Mouse (Mus musculus) stomach, embryonic 14.5 days (tissue): ENCODE measurements around the gene Hspd1. TPM values are rescaled to one million over a fixed set of nuclear protein-coding genes. Genes with fewer than 3 reads are reported as not detected.

ENCODE experiments used
- ATAC-seq: fragments of 200-750 bp; cut with Nextera tagmentation; 2 replicates; pipeline ENCODE4 v1.8.0; 2017; ENCODE audit warnings: low read depth, moderate TSS enrichment; ENCODE audit not compliant: insufficient number of reproducible peaks, insufficient read depth, low FRiP score
- H3K27ac ChIP-seq: fragments of 300-500 bp; sonication (generic); 2 replicates; pipeline ENCODE4 v1.5.1; 2014; ENCODE audit warnings: mild to moderate bottlenecking, low read length, moderate library complexity, mixed read lengths
- H3K27me3 ChIP-seq: fragments of 300-500 bp; sonication (generic); 2 replicates; pipeline ENCODE4 v1.6.1; 2014; ENCODE audit warnings: low read length, control low read depth, mixed read lengths; ENCODE audit not compliant: control insufficient read depth, insufficient read depth
- H3K36me3 ChIP-seq: fragments of 300-500 bp; sonication (generic); 2 replicates; pipeline ENCODE4 v1.6.1; 2014; ENCODE audit warnings: mild to moderate bottlenecking, control low read depth, low read length, moderate library complexity, mixed read lengths; ENCODE audit not compliant: control insufficient read depth, insufficient read depth
- H3K4me1 ChIP-seq: fragments of 300-500 bp; sonication (generic); 2 replicates; pipeline ENCODE4 v1.6.1; 2014; ENCODE audit warnings: low read length, control low read depth, mixed read lengths; ENCODE audit not compliant: control insufficient read depth, insufficient read depth
- H3K4me2 ChIP-seq: fragments of 300-500 bp; sonication (generic); replicated peaks from 2 replicates; pipeline ENCODE4 v1.6.1; 2014; ENCODE audit warnings: low read depth, low read length, control low read depth
- H3K4me3 ChIP-seq: fragments of 300-500 bp; sonication (generic); 2 replicates; pipeline ENCODE4 v1.5.1; 2014; ENCODE audit warnings: low read depth, low read length, control low read depth
- H3K9ac ChIP-seq: fragments of 300-500 bp; sonication (generic); replicated peaks from 2 replicates; pipeline ENCODE4 v1.6.1; 2014; ENCODE audit warnings: low read depth, mild to moderate bottlenecking, control low read depth, low read length, moderate library complexity, mixed read lengths
- H3K9me3 ChIP-seq: fragments of 300-500 bp; sonication (generic); 2 replicates; pipeline ENCODE4 v1.6.1; 2016; ENCODE audit warnings: low read depth, low read length, control low read depth; ENCODE audit not compliant: control insufficient read depth
- WGBS: fragments of 180-500 bp; shearing (Covaris S2); extraction: QIAGEN DNeasy Blood & Tissue Kit; methylation state at CpG from one replicate; pipeline ENCODE4 v1.1.7; 2014; 5-methylcytosine and 5-hydroxymethylcytosine counted together
- polyA plus RNA-seq: library from polyadenylated mRNA; unstranded; fragments of >200 nt; fragmentation: Nextera tagmentation; extraction: Ambion mirVana; gene quantifications from 2 replicates; pipeline ENCODE4 v1.2.1, GENCODE M21; 2014

Gene Hspd1
- polyA plus RNA-seq: 298 and 302 TPM in 2 replicates

DNA sequence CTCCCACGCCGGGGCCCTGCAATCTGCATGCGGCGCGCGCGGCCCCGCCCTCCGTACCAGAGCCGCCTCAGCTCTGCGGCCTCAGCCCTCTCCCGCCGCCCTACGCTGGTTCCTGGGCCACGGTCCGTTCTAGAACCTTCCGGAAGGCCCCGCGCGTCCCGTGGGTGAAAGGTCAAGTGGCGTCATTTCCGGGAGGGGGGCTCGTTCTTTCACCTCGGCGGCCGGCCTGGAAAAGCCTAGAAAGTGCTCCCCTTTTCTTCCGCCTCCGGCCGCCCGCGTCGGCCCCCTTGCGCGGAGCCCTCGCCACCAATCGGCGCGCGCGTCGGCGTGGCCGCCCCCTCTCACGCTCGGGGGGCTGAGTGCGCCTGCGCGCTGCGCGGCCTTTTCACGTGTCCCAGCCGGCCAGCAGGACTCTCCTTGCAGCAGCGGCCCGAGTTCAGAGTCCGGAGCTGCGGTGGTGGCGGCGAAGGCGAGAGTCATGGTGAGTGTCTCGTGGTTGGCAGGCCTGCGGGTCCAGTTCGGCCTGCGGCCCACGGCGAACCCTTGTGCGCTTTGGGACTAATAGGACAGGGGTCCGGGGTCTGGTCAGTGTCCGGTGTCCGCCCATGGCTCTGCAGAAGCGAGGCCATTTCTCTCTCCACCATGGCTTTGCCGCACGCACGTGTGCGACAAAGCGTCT, at the start of gene Hspd1, which contains the start of gene Hspe1:
Gene Hspd1, minus strand, starts transcription at position 312 of the 679 bp plus-strand sequence.
Gene Hspe1, plus strand, starts transcription at position 201 of the 679 bp plus-strand sequence.
- no peaks in the 10 kb centered on the region for H3K27me3 ChIP-seq
- H3K9ac ChIP-seq: peak within 1 kb of the TSS; percentile 96
- H3K4me2 ChIP-seq: peak within 1 kb of the TSS; percentile 94
- peak within 1 kb of the TSS; percentile 99 for H3K4me3 ChIP-seq
- H3K9me3 ChIP-seq: no peaks in the 10 kb centered on the region
- H3K27ac ChIP-seq: peak within 1 kb of the TSS; percentile 95
- ATAC-seq: peak; percentile 94
- H3K4me1 ChIP-seq: peaks cover 13% of the 10 kb centered on the region
- H3K36me3 ChIP-seq: peaks cover 28% of the 10 kb centered on the region
- under 1% methylated on average over 68 of the region's 76 CpGs for WGBS

DNA sequence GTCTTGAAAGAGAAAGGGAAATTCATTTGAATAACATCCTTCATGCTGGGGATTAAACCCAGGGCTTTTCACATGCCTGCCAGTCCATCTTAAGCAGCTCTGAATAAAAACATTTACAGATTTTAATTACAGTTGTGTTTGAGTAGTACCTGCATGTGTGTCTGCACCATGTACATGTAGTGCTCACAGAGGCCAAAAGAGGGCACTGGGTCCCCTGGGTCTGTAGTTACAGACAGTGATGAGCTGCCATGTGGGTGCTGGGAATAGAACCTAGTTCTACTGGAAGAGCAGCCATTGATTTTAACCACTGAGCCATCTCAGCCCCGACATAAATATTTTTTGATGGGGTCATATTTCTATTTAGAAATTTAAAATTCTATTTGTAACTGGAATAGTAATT, 47.8 kb upstream of the Hspd1 start:
- H3K4me2 ChIP-seq: no peak overlapping the region
- H3K9me3 ChIP-seq: no peaks in the 10 kb centered on the region
- H3K27ac ChIP-seq: no peak overlapping the region
- H3K4me3 ChIP-seq: no peak overlapping the region
- WGBS: 95% methylated on average over 1 of the region's 1 CpGs
- H3K27me3 ChIP-seq: no peaks in the 10 kb centered on the region
- H3K9ac ChIP-seq: no peak overlapping the region
- ATAC-seq: no peak
- peaks cover 6% of the 10 kb centered on the region; the same call in 1 of the 2 replicates for H3K4me1 ChIP-seq
- H3K36me3 ChIP-seq: peaks cover 12% of the 10 kb centered on the region; the same call in 1 of the 2 replicates

DNA sequence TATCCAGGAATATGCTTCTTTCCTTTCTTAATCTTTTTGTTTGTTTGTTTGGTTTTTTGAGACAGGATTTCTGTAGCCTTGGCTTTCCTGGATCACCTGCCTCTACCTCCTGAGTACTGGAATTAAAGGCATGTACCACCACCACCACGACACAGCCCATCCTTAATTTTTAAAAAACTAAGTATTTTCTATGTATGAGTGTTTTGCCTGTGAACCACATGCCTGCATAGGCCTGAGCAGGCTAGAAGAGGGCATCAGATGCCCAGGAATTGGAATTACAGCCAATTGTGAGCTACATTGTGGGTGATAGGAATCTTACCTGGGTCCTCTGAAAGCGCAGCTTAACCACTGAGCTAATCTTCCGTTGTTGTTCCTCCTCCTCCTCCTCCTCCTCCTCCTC, 46.3 kb upstream of the Hspd1 start:
- Histone ChIP-seq H3K9me3 (no peaks in the 10 kb centered on the region), H3K4me1 (peaks cover 9% of the 10 kb centered on the region; the same call in 1 of the 2 replicates), H3K36me3 (0 out of 2 replicates have a peak, but pooled peaks cover 4% of the 10 kb centered on the region), H3K9ac (no peak overlapping the region), H3K27ac (no peak overlapping the region), H3K4me3 (no peak overlapping the region), H3K27me3 (no peaks in the 10 kb centered on the region), H3K4me2 (no peak overlapping the region)
- ATAC-seq: no peak
- 97% methylated on average over 3 of the region's 3 CpGs for WGBS

DNA sequence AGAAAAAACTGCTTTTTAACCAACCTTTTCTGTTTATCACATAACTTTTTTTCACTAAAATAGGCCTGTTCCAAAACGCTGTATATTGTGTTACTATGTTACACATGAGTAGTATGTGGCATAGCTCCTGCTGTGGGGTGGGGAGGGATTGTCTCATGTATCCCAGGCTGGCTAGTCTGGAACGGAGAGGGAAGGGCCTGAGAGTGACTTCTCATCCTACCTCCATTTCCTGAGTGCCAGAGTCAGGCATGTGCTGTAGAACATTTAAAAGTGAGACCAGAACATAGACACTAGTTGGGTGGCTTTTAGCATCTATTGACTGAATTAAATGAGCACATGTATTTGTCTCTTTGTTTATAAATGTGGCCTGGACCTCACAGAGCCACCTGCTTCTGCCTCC, 45.1 kb upstream of the Hspd1 start:
- Histone ChIP-seq H3K4me3 (no peak overlapping the region), H3K36me3 (no peaks in the 10 kb centered on the region), H3K27ac (no peak overlapping the region), H3K4me2 (no peak overlapping the region), H3K9me3 (no peaks in the 10 kb centered on the region), H3K9ac (peak overlapping the region; percentile 21; the same call in 1 of the 2 replicates), H3K4me1 (peaks cover 9% of the 10 kb centered on the region; the same call in 1 of the 2 replicates), H3K27me3 (no peaks in the 10 kb centered on the region)
- ATAC-seq: no peak
- 70% methylated on average over 2 of the region's 2 CpGs for WGBS

DNA sequence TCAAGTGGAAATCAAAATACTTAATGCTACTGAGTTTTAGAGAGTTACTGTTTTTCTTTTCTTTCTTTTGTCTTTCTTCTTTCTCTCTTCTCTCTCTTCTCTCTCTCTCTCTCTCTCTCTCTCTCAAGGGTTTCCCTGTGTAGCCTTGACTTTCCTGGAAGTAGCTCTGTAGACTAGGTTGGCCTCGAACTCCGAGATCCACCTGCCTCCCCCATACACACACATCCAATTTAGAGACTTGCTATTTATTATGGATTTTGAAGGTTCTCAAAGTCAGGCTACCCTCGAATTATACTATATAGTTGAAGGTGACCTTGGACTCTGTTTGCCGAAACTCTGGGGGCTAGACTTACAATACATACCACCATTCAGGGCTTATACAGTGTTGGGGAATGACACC, 44.3 kb upstream of the Hspd1 start:
- H3K4me3 ChIP-seq: peak overlapping the region; percentile 96
- peak overlapping the region; percentile 52 for H3K4me2 ChIP-seq
- H3K9me3 ChIP-seq: no peaks in the 10 kb centered on the region
- ATAC-seq: no peak
- peaks cover 9% of the 10 kb centered on the region; the same call in 1 of the 2 replicates for H3K4me1 ChIP-seq
- 61% methylated on average over 4 of the region's 4 CpGs for WGBS
- peak overlapping the region; percentile 98; the same call in 1 of the 2 replicates for H3K9ac ChIP-seq
- H3K27ac ChIP-seq: peak overlapping the region; percentile 99; the same call in 1 of the 2 replicates
- no peaks in the 10 kb centered on the region for H3K27me3 ChIP-seq
- no peaks in the 10 kb centered on the region for H3K36me3 ChIP-seq

DNA sequence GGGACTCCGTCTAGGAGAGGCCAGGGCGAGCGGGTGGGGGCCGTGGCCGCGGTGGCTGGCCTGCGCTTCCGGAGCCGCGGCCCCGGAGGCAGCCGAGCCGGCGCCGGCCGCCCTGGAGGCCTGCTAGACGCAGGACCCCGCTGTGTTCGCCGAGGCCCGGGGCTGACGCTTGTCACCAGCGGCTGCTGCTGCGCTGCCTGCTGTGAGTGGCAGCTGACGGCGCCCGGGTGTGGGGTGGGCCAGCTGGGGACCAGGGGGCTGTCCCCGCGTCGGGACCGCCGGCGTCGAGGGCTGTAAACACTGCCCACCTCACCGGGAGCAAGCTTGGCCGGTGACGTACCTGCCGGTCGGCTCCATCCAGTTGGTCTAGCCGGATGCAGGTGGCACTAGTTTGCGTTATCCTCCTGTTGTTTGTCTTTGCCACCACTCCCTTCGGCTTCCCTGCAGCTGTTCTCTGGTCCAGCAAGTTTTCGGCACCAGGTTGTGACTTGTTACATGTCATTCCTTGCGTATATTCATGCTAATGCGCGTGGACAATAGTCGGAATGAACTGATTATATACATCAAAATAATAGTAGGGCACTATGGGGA, 43.5 kb upstream of the Hspd1 start:
- Histone ChIP-seq H3K4me3 (peak overlapping the region; percentile 96), H3K9ac (peak overlapping the region; percentile 98), H3K4me1 (peaks cover 9% of the 10 kb centered on the region; the same call in 1 of the 2 replicates), H3K36me3 (no peaks in the 10 kb centered on the region), H3K27ac (peak overlapping the region; percentile 99), H3K4me2 (peak overlapping the region; percentile 52), H3K27me3 (no peaks in the 10 kb centered on the region), H3K9me3 (no peaks in the 10 kb centered on the region)
- peak; percentile 84 for ATAC-seq
- under 1% methylated on average over 47 of the region's 47 CpGs for WGBS

DNA sequence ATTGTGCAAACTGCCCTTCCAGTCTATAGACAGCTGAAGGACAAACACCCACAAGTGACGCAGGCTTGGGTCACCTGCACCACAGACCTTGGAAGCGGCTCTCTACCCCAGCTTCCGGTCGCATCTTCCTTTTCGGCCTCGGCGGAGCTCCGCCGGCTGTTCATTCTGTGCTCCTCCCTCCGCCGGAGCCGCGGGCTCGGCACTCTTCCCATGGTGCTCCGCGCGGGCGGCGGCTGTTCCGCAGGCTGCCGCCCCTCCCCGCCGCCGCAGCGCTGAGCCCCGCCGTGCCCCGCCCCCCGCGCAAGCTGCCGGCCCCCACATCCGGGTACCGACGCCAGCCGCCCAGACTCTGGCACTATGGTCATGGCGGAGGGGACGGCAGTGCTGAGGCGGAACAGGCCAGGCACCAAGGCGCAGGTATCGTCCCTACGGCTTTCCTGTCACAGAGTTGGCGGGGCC, 42.9 kb upstream of the Hspd1 start, which contains the start of gene Mob4:
Gene Mob4, plus strand, starts transcription at position 289 of the 459 bp plus-strand sequence.
- peak within 1 kb of the TSS; percentile 52 for H3K4me2 ChIP-seq
- ATAC-seq: peak; percentile 95
- H3K9me3 ChIP-seq: no peaks in the 10 kb centered on the region
- peak within 1 kb of the TSS; percentile 96 for H3K4me3 ChIP-seq
- no peaks in the 10 kb centered on the region for H3K36me3 ChIP-seq
- H3K27me3 ChIP-seq: no peaks in the 10 kb centered on the region
- peaks cover 9% of the 10 kb centered on the region; the same call in 1 of the 2 replicates for H3K4me1 ChIP-seq
- WGBS: under 1% methylated on average over 42 of the region's 42 CpGs
- H3K27ac ChIP-seq: peak within 1 kb of the TSS; percentile 99
- H3K9ac ChIP-seq: peak within 1 kb of the TSS; percentile 98

DNA sequence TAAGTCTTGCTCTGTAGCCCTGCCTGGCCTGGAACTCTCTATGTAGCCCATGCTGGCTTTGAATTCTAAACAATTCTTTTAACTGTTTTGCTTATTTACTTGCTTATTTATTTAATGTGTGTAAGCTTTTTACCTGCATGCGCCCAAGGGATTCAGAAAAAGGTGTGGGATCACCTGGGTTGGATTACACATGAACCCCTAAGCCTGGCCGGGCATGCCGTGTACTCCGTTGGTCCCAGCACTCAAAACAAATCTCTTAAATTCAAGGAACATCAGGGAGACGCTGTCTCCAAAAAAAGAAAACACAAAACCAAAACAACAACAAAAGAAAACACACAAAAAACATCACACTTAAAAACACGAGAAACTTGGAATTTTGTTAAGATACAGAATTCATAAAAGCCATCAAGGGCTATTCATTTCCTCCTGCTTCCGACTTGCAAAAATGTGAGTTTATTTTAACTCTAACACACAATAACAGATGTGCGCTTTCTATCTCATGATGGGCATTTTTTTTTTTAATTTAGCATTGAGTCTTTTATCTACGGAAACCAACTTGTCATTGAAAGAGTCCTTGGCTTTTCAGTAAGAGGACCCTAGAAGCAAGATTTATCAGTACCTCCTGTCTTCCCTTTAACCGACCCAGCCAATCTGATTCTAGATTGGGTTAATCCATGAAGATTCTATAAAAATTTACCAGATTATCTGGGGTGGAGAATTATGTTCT, 42.3 kb upstream of the Hspd1 start:
- WGBS: 64% methylated on average over 10 of the region's 10 CpGs
- Histone ChIP-seq H3K4me3 (peak overlapping the region; percentile 96), H3K4me1 (peaks cover 9% of the 10 kb centered on the region; the same call in 1 of the 2 replicates), H3K4me2 (peak overlapping the region; percentile 52), H3K36me3 (no peaks in the 10 kb centered on the region), H3K27me3 (no peaks in the 10 kb centered on the region), H3K27ac (peak overlapping the region; percentile 99; the same call in 1 of the 2 replicates), H3K9ac (peak overlapping the region; percentile 31), H3K9me3 (no peaks in the 10 kb centered on the region)
- no peak for ATAC-seq
